Mouse (Mus musculus): ENCODE data around the gene Gabrd.

Gene Gabrd

DNA sequence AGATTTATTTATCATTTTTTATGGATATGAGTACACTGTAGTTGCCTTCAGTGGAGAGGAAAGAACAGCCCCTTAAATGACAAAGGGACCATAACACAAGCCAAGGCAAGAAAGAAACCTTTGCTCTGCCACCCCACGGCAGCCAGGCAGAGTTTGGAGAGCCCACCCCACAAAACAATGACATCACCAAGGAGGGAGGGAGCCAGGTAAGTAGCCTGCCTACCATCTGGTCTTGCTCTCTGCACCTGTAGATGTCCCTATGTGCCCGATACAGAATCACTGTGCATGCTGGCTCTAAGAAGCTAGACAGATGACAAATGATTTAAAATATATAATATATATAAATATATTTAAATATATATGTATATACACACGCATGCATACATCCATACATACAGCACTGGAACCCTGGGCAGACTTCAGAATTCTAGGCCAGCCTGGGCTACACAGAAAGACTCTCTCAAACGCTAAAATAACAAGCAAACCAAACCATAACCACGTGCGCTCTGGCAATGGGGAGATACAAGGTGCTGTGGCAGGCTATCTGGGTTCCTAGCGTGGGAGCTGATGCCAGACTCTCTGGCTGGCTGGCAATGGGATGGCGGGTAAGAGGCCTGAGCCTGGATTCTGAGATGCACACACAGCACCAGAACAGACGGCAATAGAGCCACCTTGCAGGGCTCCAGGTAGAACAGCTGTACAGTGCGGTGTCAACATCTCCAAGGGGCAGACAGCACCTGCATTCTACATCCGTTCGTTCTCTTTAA, 61.4 kb downstream of the Gabrd start:
- DNase-seq = no peak
